Mouse (Mus musculus) left cerebral cortex, postnatal 25 days (tissue): ENCODE measurements at regions not wholly inside any gene's neighbourhood (a gene's known extent, or its start where the extent isn't known, plus 50 kb on each side); places are given as distances from the start of the nearest gene placed in this dataset.
A peak's percentile ranks its signal among the peaks of the same experiment; 100 is the strongest.

Source experiments
- DNase-seq, 2 experiments: peaks; one replicate each; pipeline ENCODE4 v3.0.0; 2022; ENCODE audit warnings: low spot score in 2 of 2, mixed read lengths in 1 of 2
- intact Hi-C: fragments of 180-260 bp; cut with DNase I; formaldehyde crosslinking; loops from one replicate; pipeline ENCODE4 v1.15.1; 2025

GRCm38 (mm10) chr1:169080686-169081085 is 450.6 kb downstream of the Nuf2 start:
- intact Hi-C loops = no loop called here
- DNase-seq = no peak

- DNase-seq = no peak
- intact Hi-C loops = no loop called here
Measured at GRCm38 (mm10) chr1:169077228-169077627, 454.0 kb downstream of the Nuf2 start.

GRCm38 (mm10) chr1:169076006-169076405 is 455.3 kb downstream of the Nuf2 start:
- intact Hi-C loops = no loop called here
- DNase-seq = no peak

- intact Hi-C loops = no loop called here
Measured at GRCm38 (mm10) chr1:169071366-169071765, 459.9 kb downstream of the Nuf2 start.

GRCm38 (mm10) chr1:169069647-169070046 is 461.6 kb downstream of the Nuf2 start:
- intact Hi-C loops = no loop called here
- DNase-seq = no peak

More at GRCm38 (mm10) chr1:169071366-169071765, 459.9 kb downstream of the Nuf2 start:
- DNase-seq = no peak

- no peak for DNase-seq
- intact Hi-C loops = no loop called here
Measured at GRCm38 (mm10) chr1:169066795-169067194, 464.5 kb downstream of the Nuf2 start.

GRCm38 (mm10) chr1:169060627-169061026 is 470.6 kb downstream of the Nuf2 start:
- peak in 1 of 2 experiments; percentile 53 for DNase-seq
- intact Hi-C loops = no loop called here

- DNase-seq = no peak
- intact Hi-C loops = no loop called here
Measured at GRCm38 (mm10) chr1:169060145-169060544, 471.1 kb downstream of the Nuf2 start.

- DNase-seq = no peak
- intact Hi-C loops = no loop called here
Measured at GRCm38 (mm10) chr1:169051863-169052257, 479.4 kb downstream of the Nuf2 start.

- DNase-seq = no peak
- intact Hi-C loops = no loop called here
Measured at GRCm38 (mm10) chr1:169051085-169051862, 480.0 kb downstream of the Nuf2 start.

- intact Hi-C loops = no loop called here
- no peak for DNase-seq
Measured at GRCm38 (mm10) chr1:169049846-169050245, 481.4 kb downstream of the Nuf2 start.

GRCm38 (mm10) chr1:169046791-169047525 is 484.3 kb downstream of the Nuf2 start:
- DNase-seq = no peak
- intact Hi-C loops = no loop called here

GRCm38 (mm10) chr1:169033517-169033916 is 497.7 kb downstream of the Nuf2 start:
- DNase-seq = no peak
- intact Hi-C loops = no loop called here

GRCm38 (mm10) chr1:169031849-169032542 is 499.3 kb downstream of the Nuf2 start:
- intact Hi-C loops = no loop called here
- DNase-seq = peak in 1 of 2 experiments; percentile 3

- intact Hi-C loops = no loop called here
- no peak for DNase-seq
Measured at GRCm38 (mm10) chr1:169027706-169028105, 503.6 kb downstream of the Nuf2 start.

GRCm38 (mm10) chr1:169027241-169027640 is 504.0 kb downstream of the Nuf2 start:
- DNase-seq = peak in 1 of 2 experiments; percentile 50
- intact Hi-C loops = no loop called here

- intact Hi-C loops = no loop called here
- DNase-seq = no peak
Measured at GRCm38 (mm10) chr1:169024531-169024930, 506.7 kb downstream of the Nuf2 start.

- intact Hi-C loops = no loop called here
- peak; percentile 66 to 72 for DNase-seq
Measured at GRCm38 (mm10) chr1:168991506-168992244, 539.6 kb downstream of the Nuf2 start.

GRCm38 (mm10) chr1:168975037-168975698 is 543.1 kb upstream of the Pbx1 start:
- DNase-seq = no peak
- intact Hi-C loops = no loop called here
